Mouse (Mus musculus) splenic B cell, adult 2 months (primary cell): ENCODE results near the gene Aoc3.

Experiments
- DNase-seq: peaks from one replicate; pipeline ENCODE4 v3.0.0-alpha.2; 2011; ENCODE audit warnings: low read depth, low spot score
- H3K27me3 ChIP-seq: 2 replicates; pipeline ENCODE4 v1.6.1; 2012; ENCODE audit warnings: mild to moderate bottlenecking, low read length, moderate library complexity, mixed read lengths; ENCODE audit not compliant: control insufficient read depth, poor library complexity, insufficient read depth, severe bottlenecking
- H3K36me3 ChIP-seq: 2 replicates; pipeline ENCODE4 v1.6.1; 2012; ENCODE audit warnings: mild to moderate bottlenecking, low read length, moderate library complexity, mixed read lengths; ENCODE audit not compliant: control insufficient read depth, poor library complexity, insufficient read depth, severe bottlenecking

The Aoc3 gene

DNA sequence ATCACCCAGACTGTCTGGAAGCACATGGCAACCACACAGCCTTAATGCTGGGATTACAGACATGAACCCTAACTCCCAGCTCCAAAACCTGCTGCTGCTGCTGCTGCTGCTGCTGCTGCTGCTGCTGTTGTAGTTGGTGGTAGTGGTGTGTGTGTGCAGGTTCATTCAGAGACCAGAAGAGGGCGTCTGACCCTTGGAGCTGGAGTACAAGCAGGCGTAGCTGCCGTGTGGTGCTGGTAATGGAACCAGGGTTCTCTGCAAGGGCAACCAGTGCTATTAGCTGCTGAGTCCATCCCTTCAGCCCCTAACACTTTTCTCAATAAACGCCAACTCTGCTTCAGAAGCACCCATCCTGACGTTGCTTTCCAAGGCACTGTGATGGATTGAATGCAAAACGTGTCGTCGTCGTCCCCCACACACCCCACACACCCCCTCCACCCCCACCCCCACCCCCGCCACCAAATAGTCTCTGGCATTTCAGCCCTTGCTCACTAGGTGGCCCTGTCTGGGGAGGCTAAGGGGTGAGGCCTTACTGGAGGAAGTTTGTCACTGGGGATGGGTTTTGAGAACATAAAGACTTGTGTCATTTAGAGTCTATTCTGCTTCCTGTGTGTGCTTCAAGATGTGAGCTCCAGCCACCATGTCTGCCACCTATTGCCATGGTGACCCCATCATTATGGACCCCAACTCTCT, 16.8 kb downstream of the Aoc3 start:
- DNase-seq = no peak

DNA sequence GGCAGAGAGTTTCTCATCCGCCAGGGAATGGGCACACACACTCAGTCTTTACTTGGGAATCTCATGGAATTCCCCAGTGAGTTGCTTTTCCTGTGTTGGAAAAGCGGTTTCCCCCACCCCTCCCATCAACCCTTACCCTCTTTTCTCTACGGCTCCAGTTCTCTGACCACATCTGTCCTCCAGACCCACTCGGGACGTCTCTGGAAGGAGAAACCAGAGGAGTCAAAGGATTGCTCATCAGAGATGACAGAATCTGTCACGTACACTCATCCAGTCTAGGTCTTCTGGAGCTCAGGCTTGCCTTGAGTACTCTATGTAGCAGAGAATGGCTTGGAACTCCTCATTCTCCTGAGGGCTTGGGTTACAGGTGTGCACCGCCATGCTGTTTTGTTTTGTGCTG, 18.4 kb downstream of the Aoc3 start:
- no peaks in the 10 kb centered on the region for H3K36me3 ChIP-seq
- DNase-seq = no peak
- no peaks in the 10 kb centered on the region; the same call in 1 of the 2 replicates for H3K27me3 ChIP-seq

More for the DNA sequence above, 16.8 kb downstream of the Aoc3 start:
- H3K27me3 ChIP-seq = no peaks in the 10 kb centered on the region; the same call in 1 of the 2 replicates
- H3K36me3 ChIP-seq = no peaks in the 10 kb centered on the region

DNA sequence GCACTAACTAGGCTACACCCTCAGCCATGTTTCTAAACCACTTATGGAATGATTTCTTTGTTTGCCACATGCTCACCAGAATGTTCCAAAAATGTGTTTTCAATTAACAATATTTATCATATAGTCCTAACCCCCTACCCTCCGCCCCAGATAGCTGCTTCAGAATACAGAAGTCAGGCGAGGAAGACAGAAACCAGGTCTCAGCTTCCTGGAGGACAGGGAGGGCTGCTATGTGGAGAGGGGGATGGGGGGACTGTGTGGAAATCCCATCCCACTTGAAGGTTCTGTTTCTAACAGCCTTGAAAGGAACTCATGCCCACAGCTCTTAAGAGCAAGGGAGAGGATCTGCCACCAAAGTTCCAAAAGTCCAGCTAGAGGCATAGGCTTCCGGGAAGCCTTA, 18.8 kb downstream of the Aoc3 start:
- DNase-seq = no peak
- Histone ChIP-seq H3K36me3 (no peaks in the 10 kb centered on the region), H3K27me3 (no peaks in the 10 kb centered on the region; the same call in 1 of the 2 replicates)

DNA sequence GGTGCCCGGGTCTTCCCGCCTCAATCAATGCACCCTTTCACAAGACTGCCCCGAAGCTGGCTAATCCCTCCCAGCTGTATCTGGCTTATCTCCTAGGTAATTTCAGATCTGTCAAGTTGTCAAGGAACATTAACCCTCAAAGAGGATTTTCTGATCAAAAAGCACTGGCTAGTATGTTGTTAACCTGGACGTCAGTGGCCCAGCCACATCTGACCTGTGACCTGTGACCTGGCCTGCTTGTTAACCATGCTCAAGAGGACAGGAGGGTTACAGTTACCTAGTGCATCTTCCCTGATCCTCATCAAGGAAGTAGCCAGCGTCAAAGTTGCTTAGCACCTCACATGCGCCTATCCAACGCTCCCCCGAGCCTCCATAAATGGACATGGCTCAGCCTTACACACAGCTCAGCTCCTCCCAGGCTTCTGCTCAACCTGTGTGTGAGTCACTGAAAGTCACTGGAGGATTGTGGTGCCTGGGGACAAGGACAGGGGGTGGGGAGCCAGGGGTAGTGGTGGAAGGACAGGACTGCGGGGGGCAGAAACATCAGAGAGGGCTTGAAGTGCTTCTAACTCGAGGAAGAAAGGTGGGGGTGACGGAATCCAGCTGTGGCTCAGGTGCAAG, 20.8 kb downstream of the Aoc3 start:
- no peaks in the 10 kb centered on the region for H3K36me3 ChIP-seq
- no peaks in the 10 kb centered on the region; the same call in 1 of the 2 replicates for H3K27me3 ChIP-seq
- no peak for DNase-seq

DNA sequence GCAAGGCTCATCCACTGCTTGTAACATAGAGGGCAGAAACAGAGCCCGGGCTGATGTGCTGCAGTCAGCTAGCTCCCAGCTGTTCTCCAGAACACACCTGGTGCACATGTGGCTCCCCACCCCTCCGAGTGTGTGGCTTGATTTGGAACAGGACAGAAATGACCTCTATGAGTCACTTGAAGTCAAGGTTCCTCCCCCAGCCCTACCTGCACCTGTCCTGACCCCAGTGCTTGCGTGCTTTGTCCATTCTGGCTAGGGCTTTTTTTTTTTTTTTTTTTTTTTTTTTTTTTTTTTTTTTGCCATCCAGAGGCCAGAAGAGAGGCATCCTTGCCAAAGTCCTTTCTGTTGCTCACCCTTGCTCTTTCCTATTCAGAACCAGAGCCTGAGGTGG, 21.3 kb downstream of the Aoc3 start:
- no peaks in the 10 kb centered on the region for H3K36me3 ChIP-seq
- no peaks in the 10 kb centered on the region; the same call in 1 of the 2 replicates for H3K27me3 ChIP-seq
- DNase-seq = no peak

DNA sequence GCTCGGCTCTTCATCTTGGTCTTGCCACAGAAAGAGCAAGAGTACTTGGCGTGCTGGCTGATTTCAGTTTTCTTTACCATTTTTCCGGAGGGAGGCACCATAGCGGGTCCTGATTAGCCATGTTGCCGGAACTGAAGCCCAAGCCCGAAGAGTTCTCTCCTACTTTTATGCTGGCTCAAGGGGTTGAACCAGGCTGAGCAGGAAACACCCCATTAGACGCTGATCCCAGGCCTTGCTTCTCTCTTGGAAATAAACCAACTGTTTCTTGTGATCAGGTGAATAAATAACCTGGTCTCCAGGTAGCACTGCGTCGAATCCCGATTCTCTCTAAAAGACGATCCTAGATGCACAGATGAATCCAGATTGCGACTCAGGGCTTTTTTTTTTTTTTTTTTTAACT, 23.0 kb downstream of the Aoc3 start:
- DNase-seq = no peak
- no peaks in the 10 kb centered on the region; the same call in 1 of the 2 replicates for H3K27me3 ChIP-seq
- no peaks in the 10 kb centered on the region for H3K36me3 ChIP-seq

DNA sequence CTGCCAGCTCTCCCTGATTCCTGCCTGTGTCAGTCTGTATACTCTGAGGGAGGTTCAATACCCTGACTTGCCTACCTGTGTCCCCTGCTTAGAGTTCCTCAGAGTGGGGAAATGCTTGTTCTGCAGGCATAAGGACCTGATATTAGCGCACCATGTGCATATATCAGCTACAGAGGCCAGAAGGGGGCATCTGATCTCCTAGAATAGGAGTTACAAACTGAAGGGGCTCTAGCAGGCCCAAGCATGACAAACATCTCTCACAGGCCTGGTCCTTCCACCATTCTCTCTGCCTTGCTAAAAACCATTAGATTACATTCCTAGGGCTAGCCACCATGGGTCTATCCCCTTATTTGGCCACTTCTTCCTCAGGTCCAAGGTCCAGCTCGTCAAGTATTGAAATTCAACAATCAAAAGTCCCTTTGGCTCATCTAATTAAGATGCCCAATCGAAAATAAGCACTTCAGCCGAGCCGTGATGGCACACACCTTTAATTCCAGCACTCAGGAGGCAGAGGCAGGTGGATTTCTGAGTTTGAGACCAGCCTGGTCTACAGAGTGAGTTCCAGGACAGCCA, 24.1 kb downstream of the Aoc3 start:
- Histone ChIP-seq H3K27me3 (no peaks in the 10 kb centered on the region), H3K36me3 (no peaks in the 10 kb centered on the region)
- DNase-seq = peak; percentile 6

DNA sequence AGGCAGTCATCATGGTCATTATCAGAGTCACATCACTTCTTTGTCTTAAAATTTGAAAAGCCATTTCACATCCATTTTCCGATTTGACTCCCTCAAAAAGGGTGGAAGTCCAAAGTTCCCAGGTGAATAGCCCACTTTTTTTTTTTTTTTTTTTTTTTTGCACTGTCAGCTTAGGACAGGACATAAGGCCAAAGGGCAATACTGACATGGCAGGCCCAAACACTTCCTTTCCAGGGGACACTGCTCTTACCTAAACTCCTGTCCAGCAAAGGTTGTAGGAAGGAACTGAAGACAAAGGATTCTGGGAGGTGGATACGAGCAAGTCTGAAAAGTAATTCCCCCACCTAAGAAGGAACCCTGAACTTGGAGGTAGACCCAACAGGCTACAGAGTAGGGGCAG, 25.5 kb downstream of the Aoc3 start:
- Histone ChIP-seq H3K36me3 (no peaks in the 10 kb centered on the region), H3K27me3 (no peaks in the 10 kb centered on the region)
- DNase-seq = no peak

DNA sequence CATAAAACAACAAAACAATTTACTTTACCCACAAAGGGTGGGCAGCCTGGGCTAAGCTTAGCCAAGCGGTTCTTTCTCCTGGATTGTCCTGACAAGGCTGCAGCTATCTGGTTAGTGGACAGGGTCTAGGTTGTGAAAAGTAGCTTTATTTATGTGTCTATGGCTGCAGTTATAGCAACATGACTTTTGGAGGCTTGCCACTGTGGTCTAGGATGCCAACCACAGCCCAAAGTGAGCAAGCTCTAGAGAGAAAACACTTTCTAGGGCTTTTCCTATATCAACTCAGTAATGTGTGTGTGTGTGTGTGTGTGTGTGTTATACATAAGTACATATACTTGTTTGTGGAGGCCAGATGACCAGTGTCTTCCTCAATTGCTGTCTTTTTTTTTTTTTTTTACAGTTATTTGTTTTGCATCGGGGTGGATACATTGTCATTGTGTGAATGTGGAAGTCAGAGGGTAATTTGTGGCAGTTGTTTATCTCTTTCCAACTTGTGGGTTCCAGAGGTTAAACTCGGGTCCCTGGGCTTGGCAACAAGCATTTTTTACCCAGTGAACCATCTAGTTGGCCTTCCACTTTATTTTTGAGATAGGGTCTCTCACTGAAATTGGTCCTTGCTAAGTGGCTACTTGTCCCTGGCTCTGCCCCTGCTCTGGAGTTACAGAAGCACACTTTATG, 27.2 kb downstream of the Aoc3 start:
- Histone ChIP-seq H3K36me3 (no peaks in the 10 kb centered on the region), H3K27me3 (no peaks in the 10 kb centered on the region)
- DNase-seq = no peak

DNA sequence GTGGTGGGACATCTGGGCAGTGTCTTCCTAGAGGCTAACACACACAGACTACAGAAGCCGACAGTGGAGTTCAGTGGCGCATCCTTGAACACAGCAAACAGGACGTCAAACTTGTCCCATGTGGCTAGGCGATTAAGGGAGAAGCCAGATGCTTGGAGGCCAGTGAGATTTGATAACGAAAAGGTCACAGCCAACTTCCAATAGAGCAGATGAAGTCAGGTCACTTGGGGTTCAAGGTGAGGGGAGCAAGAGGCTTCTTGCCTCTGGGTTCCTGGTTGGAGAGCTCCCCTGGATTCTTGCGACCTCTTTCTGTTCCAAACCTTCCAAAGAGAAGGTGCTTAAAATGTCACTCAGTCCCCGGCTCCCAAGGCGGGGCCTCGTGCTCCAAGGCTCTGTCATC, 29.4 kb downstream of the Aoc3 start:
- H3K36me3 ChIP-seq = no peaks in the 10 kb centered on the region
- no peak for DNase-seq
- H3K27me3 ChIP-seq = no peaks in the 10 kb centered on the region

DNA sequence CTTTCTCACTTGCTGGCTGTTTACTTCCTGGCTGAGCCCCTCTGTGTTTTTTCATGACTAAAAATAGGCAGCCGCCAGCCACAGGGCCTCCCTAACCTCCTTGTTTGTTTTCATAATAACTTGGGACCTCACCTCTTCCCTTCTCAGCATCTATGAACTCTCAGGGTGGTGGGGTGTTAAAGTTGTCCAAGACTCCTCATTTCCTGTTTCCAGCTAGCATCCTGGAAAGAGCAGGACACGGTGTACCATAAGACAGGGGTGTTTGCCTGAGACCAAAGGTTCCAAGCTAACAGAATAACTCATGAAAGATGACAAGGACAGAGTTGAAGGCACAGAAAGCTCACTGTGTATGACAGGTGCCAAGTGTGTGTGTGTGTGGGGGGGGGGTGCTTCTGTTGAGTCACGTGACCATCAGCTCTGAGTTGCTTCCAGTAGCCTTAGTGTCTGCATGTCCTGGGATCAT, 30.3 kb downstream of the Aoc3 start:
- no peaks in the 10 kb centered on the region for H3K27me3 ChIP-seq
- DNase-seq = no peak
- no peaks in the 10 kb centered on the region for H3K36me3 ChIP-seq

DNA sequence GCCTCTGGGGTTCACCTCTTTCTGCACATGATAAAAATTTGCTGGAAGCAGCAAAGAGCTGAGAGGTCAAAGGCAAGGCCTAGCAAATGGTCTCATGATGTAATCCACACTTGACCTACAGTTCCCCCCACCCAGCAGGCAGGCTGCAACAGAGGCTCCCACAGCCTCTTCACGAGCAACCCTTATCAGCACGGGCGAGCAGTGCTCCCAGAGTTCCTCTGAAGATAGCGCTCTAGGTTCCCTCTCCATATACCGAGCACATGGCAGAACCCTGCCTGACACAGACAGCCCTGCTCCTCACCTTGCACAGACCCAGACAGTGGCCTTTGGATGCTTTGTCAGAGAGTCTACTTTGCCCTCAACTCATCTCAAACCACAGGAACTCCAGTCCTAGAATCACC, 34.1 kb downstream of the Aoc3 start:
- no peak for DNase-seq
- Histone ChIP-seq H3K27me3 (no peaks in the 10 kb centered on the region), H3K36me3 (no peaks in the 10 kb centered on the region)

DNA sequence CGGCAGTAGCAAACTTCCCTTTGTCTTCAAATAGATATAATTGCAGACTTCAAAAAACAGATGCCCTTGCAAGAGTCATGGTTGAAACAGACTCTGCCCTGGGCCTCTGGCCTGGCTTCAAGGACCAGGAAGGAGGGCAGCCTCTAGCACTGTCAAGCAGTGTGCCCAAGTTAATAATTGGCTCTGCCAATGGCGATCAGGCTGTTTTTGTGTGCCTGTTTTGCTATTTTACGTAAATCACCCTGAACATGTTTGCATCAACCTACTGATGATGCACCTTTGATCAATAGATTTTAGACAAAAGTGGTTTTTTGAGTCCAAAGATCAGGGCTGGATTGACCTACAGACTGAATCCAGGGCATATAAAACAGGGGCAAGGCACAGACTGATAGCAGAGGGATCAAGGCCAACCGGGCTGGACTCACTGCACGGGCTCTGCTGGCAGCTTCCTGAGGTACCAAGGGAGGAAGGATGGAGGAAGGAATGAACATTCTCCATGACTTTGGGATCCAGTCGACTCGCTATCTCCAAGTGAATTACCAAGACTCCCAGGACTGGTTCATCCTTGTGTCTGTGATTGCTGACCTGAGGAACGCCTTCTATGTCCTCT, 37.0 kb downstream of the Aoc3 start, which contains the start of gene G6pc:
Gene G6pc (plus strand): TSS at position 236 of the 610 bp plus-strand sequence.
- Histone ChIP-seq H3K27me3 (no peaks in the 10 kb centered on the region), H3K36me3 (no peaks in the 10 kb centered on the region)
- no peak for DNase-seq

DNA sequence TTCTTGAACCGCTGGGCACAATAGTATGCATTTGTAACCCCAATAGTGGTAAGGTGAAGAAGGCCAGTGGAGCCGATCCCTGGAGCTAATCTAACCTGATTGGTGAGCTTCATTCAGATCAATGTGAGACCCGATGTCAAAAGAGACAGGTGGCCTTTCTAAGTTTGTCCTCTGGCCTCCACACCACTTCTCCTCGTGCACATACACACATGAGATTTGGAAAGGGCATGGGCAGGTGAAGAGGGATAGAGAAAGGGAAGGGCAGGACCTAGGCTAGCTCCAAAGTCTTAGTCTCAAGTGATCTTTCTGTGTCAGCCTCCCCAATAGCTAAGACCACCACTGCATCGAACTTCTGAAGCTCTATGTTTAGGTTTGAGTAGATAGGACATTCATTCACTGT, 39.7 kb downstream of the Aoc3 start:
- Histone ChIP-seq H3K36me3 (no peaks in the 10 kb centered on the region), H3K27me3 (no peaks in the 10 kb centered on the region)
- DNase-seq = no peak
